Mouse (Mus musculus): ENCODE measurements around the gene Amz1. TPM values are rescaled to one million over a fixed set of nuclear protein-coding genes. Genes with fewer than 3 reads are reported as not detected.

Gene Amz1
- total and polyA plus RNA-seq, 2 experiments, result 0.46 to 0.93 TPM

- WGBS, result 38% methylated on average over 5 of the region's 5 CpGs
- H3K4me3 ChIP-seq (ENCODE audit: insufficient read depth, low read depth, low read length), result no peak overlapping the region
- no peak for TF ChIP-seq POLR2A (IDR thresholded peaks at IDR 0.05; ENCODE audit: extremely low read depth, insufficient read depth, low read length)
- TF ChIP-seq CTCF (IDR thresholded peaks at IDR 0.05; ENCODE audit: low read depth, low read length), result no peak
- H3K79me2 ChIP-seq (ENCODE audit: control insufficient read depth, insufficient read depth, low read length), result peaks cover 42% of the 10 kb centered on the region
- peak overlapping the region; percentile 83 for H3K27ac ChIP-seq (replicated peaks; ENCODE audit: insufficient read depth, low read depth, low read length)
- no peaks in the 10 kb centered on the region for H3K27me3 ChIP-seq (ENCODE audit: control insufficient read depth, insufficient read depth, low read length)
- H3K4me1 ChIP-seq (ENCODE audit: control insufficient read depth, insufficient read depth, low read length), result peaks cover 48% of the 10 kb centered on the region
- H3K36me3 ChIP-seq (ENCODE audit: control insufficient read depth, insufficient read depth, low read length), result peaks cover 2% of the 10 kb centered on the region; the same call in 1 of the 2 replicates
- H3K9ac ChIP-seq (ENCODE audit: low read depth, low read length), result no peak overlapping the region; the same call in 1 of the 2 replicates
- no peak for DNase-seq (ENCODE audit: extremely low read depth, low read depth, low spot score)
Measured at GRCm38 (mm10) chr5:140792233-140792632, 68.3 kb downstream of the Amz1 start.

GRCm38 (mm10) chr5:140794753-140795152 is 70.8 kb downstream of the Amz1 start:
- no peaks in the 10 kb centered on the region; the same call in 1 of the 2 replicates for H3K36me3 ChIP-seq (ENCODE audit: control insufficient read depth, insufficient read depth, low read length)
- peaks cover 63% of the 10 kb centered on the region for H3K4me1 ChIP-seq (ENCODE audit: control insufficient read depth, insufficient read depth, low read length)
- WGBS, result 22% methylated on average over 3 of the region's 3 CpGs
- H3K4me3 ChIP-seq (ENCODE audit: insufficient read depth, low read depth, low read length), result no peak overlapping the region
- no peaks in the 10 kb centered on the region for H3K27me3 ChIP-seq (ENCODE audit: control insufficient read depth, insufficient read depth, low read length)
- peak overlapping the region; percentile 94 for H3K27ac ChIP-seq (replicated peaks; ENCODE audit: insufficient read depth, low read depth, low read length)
- no peak for TF ChIP-seq POLR2A (IDR thresholded peaks at IDR 0.05; ENCODE audit: extremely low read depth, insufficient read depth, low read length)
- TF ChIP-seq CTCF (IDR thresholded peaks at IDR 0.05; ENCODE audit: low read depth, low read length), result no peak
- DNase-seq (ENCODE audit: extremely low read depth, low read depth, low spot score), result no peak
- peak overlapping the region; percentile 38 for H3K9ac ChIP-seq (ENCODE audit: low read depth, low read length)
- peaks cover 35% of the 10 kb centered on the region for H3K79me2 ChIP-seq (ENCODE audit: control insufficient read depth, insufficient read depth, low read length)

GRCm38 (mm10) chr5:140795176-140795575 is 71.2 kb downstream of the Amz1 start:
- Histone ChIP-seq H3K9ac (ENCODE audit: low read depth, low read length) (peak overlapping the region; percentile 38; the same call in 1 of the 2 replicates), H3K27ac (replicated peaks; ENCODE audit: insufficient read depth, low read depth, low read length) (peak overlapping the region; percentile 97), H3K4me3 (ENCODE audit: insufficient read depth, low read depth, low read length) (no peak overlapping the region), H3K79me2 (ENCODE audit: control insufficient read depth, insufficient read depth, low read length) (peaks cover 35% of the 10 kb centered on the region), H3K4me1 (ENCODE audit: control insufficient read depth, insufficient read depth, low read length) (peaks cover 64% of the 10 kb centered on the region), H3K27me3 (ENCODE audit: control insufficient read depth, insufficient read depth, low read length) (no peaks in the 10 kb centered on the region), H3K36me3 (ENCODE audit: control insufficient read depth, insufficient read depth, low read length) (no peaks in the 10 kb centered on the region)
- DNase-seq (ENCODE audit: extremely low read depth, low read depth, low spot score), result peak; percentile 99
- WGBS, result 10% methylated on average over 2 of the region's 2 CpGs
- TF ChIP-seq POLR2A (IDR thresholded peaks at IDR 0.05; ENCODE audit: extremely low read depth, insufficient read depth, low read length), result no peak
- TF ChIP-seq CTCF (IDR thresholded peaks at IDR 0.05; ENCODE audit: low read depth, low read length), result no peak

GRCm38 (mm10) chr5:140796051-140796450 is 72.1 kb downstream of the Amz1 start:
- Histone ChIP-seq H3K9ac (ENCODE audit: low read depth, low read length) (no peak overlapping the region), H3K27ac (replicated peaks; ENCODE audit: insufficient read depth, low read depth, low read length) (peak overlapping the region; percentile 97), H3K27me3 (ENCODE audit: control insufficient read depth, insufficient read depth, low read length) (no peaks in the 10 kb centered on the region), H3K4me3 (ENCODE audit: insufficient read depth, low read depth, low read length) (no peak overlapping the region), H3K4me1 (ENCODE audit: control insufficient read depth, insufficient read depth, low read length) (peaks cover 67% of the 10 kb centered on the region), H3K79me2 (ENCODE audit: control insufficient read depth, insufficient read depth, low read length) (peaks cover 31% of the 10 kb centered on the region), H3K36me3 (ENCODE audit: control insufficient read depth, insufficient read depth, low read length) (no peaks in the 10 kb centered on the region)
- TF ChIP-seq CTCF (IDR thresholded peaks at IDR 0.05; ENCODE audit: low read depth, low read length), result no peak
- no peak for TF ChIP-seq POLR2A (IDR thresholded peaks at IDR 0.05; ENCODE audit: extremely low read depth, insufficient read depth, low read length)
- 46% methylated on average over 3 of the region's 3 CpGs for WGBS
- peak; percentile 81 for DNase-seq (ENCODE audit: extremely low read depth, low read depth, low spot score)

GRCm38 (mm10) chr5:140798158-140798557 is 74.2 kb downstream of the Amz1 start:
- Histone ChIP-seq H3K9ac (ENCODE audit: low read depth, low read length) (peak overlapping the region; percentile 56), H3K36me3 (ENCODE audit: control insufficient read depth, insufficient read depth, low read length) (no peaks in the 10 kb centered on the region), H3K27ac (replicated peaks; ENCODE audit: insufficient read depth, low read depth, low read length) (peak overlapping the region; percentile 98), H3K4me3 (ENCODE audit: insufficient read depth, low read depth, low read length) (no peak overlapping the region), H3K4me1 (ENCODE audit: control insufficient read depth, insufficient read depth, low read length) (peaks cover 57% of the 10 kb centered on the region), H3K27me3 (ENCODE audit: control insufficient read depth, insufficient read depth, low read length) (no peaks in the 10 kb centered on the region), H3K79me2 (ENCODE audit: control insufficient read depth, insufficient read depth, low read length) (peaks cover 26% of the 10 kb centered on the region)
- peak; percentile 87 for DNase-seq (ENCODE audit: extremely low read depth, low read depth, low spot score)
- no peak for TF ChIP-seq CTCF (IDR thresholded peaks at IDR 0.05; ENCODE audit: low read depth, low read length)
- no peak for TF ChIP-seq POLR2A (IDR thresholded peaks at IDR 0.05; ENCODE audit: extremely low read depth, insufficient read depth, low read length)
- WGBS, result 15% methylated on average over 7 of the region's 7 CpGs

GRCm38 (mm10) chr5:140798775-140799174 is 74.8 kb downstream of the Amz1 start:
- peaks cover 56% of the 10 kb centered on the region for H3K4me1 ChIP-seq (ENCODE audit: control insufficient read depth, insufficient read depth, low read length)
- H3K79me2 ChIP-seq (ENCODE audit: control insufficient read depth, insufficient read depth, low read length), result peaks cover 23% of the 10 kb centered on the region; the same call in 1 of the 2 replicates
- no peaks in the 10 kb centered on the region for H3K36me3 ChIP-seq (ENCODE audit: control insufficient read depth, insufficient read depth, low read length)
- H3K9ac ChIP-seq (ENCODE audit: low read depth, low read length), result peak overlapping the region; percentile 56
- peak overlapping the region; percentile 98 for H3K27ac ChIP-seq (replicated peaks; ENCODE audit: insufficient read depth, low read depth, low read length)
- H3K27me3 ChIP-seq (ENCODE audit: control insufficient read depth, insufficient read depth, low read length), result no peaks in the 10 kb centered on the region
- TF ChIP-seq POLR2A (IDR thresholded peaks at IDR 0.05; ENCODE audit: extremely low read depth, insufficient read depth, low read length), result no peak
- no peak for TF ChIP-seq CTCF (IDR thresholded peaks at IDR 0.05; ENCODE audit: low read depth, low read length)
- 72% methylated on average over 5 of the region's 5 CpGs for WGBS
- H3K4me3 ChIP-seq (ENCODE audit: insufficient read depth, low read depth, low read length), result no peak overlapping the region
- no peak for DNase-seq (ENCODE audit: extremely low read depth, low read depth, low spot score)
